Mouse (Mus musculus): ENCODE data around the gene Rdh1. TPM values are rescaled to one million over a fixed set of nuclear protein-coding genes. Genes with fewer than 3 reads are reported as not detected.

Gene Rdh1
- polyA plus RNA-seq, 1 experiment, result 0.01 TPM

- no peak overlapping the region for H3ac ChIP-seq (ENCODE audit: control insufficient read depth, insufficient read length)
- no peaks in the 10 kb centered on the region for H3K36me3 ChIP-seq (ENCODE audit: control insufficient read depth, insufficient read depth)
- no peaks in the 10 kb centered on the region for H3K79me2 ChIP-seq (ENCODE audit: control insufficient read depth, insufficient read depth)
- H3K4me2 ChIP-seq (ENCODE audit: low read depth), result peak overlapping the region; percentile 58
- TF ChIP-seq TCF12 (IDR thresholded peaks at IDR 0.05; ENCODE audit: insufficient read depth, poor library complexity, severe bottlenecking) (no peak), SRF (IDR thresholded peaks at IDR 0.05; ENCODE audit: control insufficient read depth, insufficient read length, low read depth) (no peak), CEBPB (IDR thresholded peaks at IDR 0.05; ENCODE audit: insufficient read depth, poor library complexity, severe bottlenecking) (peak; percentile 48; the same call in 1 of the 2 replicates)
- H3K27me3 ChIP-seq (ENCODE audit: control insufficient read depth, insufficient read depth, insufficient read length), result peaks cover 41% of the 10 kb centered on the region
- H3K4me3 ChIP-seq, result no peak overlapping the region
Observed at GRCm38 (mm10) chr10:127731397-127731796, 28.1 kb upstream of the Rdh1 start.

DNA sequence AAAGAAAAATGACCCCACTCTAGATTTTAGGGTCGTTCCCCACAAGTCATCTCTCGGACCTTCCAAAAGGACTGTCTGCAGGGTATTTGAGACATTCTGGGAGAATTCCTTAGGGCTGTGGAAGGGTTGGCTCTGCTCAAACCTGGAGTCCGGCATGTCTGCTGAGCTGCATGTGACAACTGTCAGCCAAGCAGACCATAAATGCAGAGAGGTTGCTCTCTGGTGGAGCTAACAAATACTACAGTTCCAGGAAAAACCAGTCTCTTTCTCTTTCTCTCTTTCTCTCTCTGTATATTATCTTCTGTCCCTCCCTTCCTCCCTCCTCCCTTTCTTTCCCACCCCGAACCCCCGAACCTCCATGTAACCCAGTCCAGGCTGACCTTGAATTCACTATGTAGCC, 25.1 kb upstream of the Rdh1 start:
- no peak overlapping the region for H3ac ChIP-seq (ENCODE audit: control insufficient read depth, insufficient read length)
- TF ChIP-seq USF1 (IDR thresholded peaks at IDR 0.05; ENCODE audit: low read depth) (no peak), CEBPB (IDR thresholded peaks at IDR 0.05; ENCODE audit: insufficient read depth, poor library complexity, severe bottlenecking) (no peak), SRF (IDR thresholded peaks at IDR 0.05; ENCODE audit: control insufficient read depth, insufficient read length, low read depth) (no peak)
- H3K36me3 ChIP-seq (ENCODE audit: control insufficient read depth, insufficient read depth), result no peaks in the 10 kb centered on the region
- peak overlapping the region; percentile 40 for H3K4me2 ChIP-seq (ENCODE audit: low read depth)
- no peak overlapping the region for H3K4me3 ChIP-seq
- no peaks in the 10 kb centered on the region for H3K79me2 ChIP-seq (ENCODE audit: control insufficient read depth, insufficient read depth)
- peaks cover 25% of the 10 kb centered on the region for H3K27me3 ChIP-seq (ENCODE audit: control insufficient read depth, insufficient read depth, insufficient read length)

DNA sequence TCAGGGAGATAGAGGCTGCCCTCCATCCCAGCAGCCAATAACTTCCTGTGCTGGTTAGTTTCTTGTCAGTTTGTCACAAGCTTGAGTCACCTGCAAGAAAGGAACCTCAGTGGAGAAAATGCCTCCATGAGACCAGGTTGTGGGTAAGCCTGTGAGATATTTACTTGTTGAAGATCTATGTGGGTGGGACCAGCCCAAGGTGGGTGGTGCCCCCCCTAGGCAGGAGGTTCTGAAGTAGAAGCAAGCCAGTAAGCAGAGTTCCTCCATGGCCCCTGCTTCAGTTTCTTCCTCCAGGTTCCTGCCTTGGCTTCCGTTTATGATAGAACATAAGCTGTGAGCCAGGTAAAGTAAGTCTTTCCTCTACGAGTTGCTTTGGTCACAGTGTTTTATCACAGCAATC, 23.3 kb upstream of the Rdh1 start:
- H3K4me3 ChIP-seq, result no peak overlapping the region
- H3K4me2 ChIP-seq (ENCODE audit: low read depth), result no peak overlapping the region
- no peaks in the 10 kb centered on the region for H3K36me3 ChIP-seq (ENCODE audit: control insufficient read depth, insufficient read depth)
- no peak overlapping the region for H3ac ChIP-seq (ENCODE audit: control insufficient read depth, insufficient read length)
- no peak for TF ChIP-seq E2F4 (IDR thresholded peaks at IDR 0.05; ENCODE audit: insufficient read depth)
- TF ChIP-seq MAX (IDR thresholded peaks at IDR 0.05; ENCODE audit: low read depth), result no peak
- no peak for TF ChIP-seq USF1 (IDR thresholded peaks at IDR 0.05; ENCODE audit: low read depth)
- no peak for TF ChIP-seq CEBPB (IDR thresholded peaks at IDR 0.05; ENCODE audit: insufficient read depth, poor library complexity, severe bottlenecking)
- no peak for TF ChIP-seq POLR2AphosphoS2 (IDR thresholded peaks at IDR 0.05; ENCODE audit: insufficient read length, low read depth)
- peaks cover 15% of the 10 kb centered on the region for H3K27me3 ChIP-seq (ENCODE audit: control insufficient read depth, insufficient read depth, insufficient read length)
- H3K79me2 ChIP-seq (ENCODE audit: control insufficient read depth, insufficient read depth), result peaks cover 13% of the 10 kb centered on the region

DNA sequence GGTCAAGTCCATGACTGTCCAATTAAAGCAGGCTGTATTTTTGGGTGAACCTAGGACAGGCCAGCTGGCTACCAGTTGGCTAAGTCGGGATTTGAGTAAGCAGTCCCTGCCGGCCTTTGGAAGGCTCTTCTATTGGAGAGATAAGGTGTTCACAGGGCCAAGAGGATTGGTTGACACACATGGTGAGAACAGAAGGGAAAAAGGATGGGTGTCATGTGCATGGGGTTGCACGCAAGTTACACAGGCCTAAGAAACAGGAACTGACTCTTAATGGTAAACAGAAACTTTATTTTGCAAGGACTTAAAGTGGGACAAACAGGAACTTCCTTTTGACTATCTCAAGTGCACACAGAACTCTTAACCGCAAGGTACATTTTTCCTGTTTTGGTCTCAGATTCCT, 22.6 kb upstream of the Rdh1 start:
- H3K4me2 ChIP-seq (ENCODE audit: low read depth), result no peak overlapping the region
- H3K4me3 ChIP-seq, result no peak overlapping the region
- H3K27me3 ChIP-seq (ENCODE audit: control insufficient read depth, insufficient read depth, insufficient read length), result peaks cover 14% of the 10 kb centered on the region
- no peak for TF ChIP-seq REST (IDR thresholded peaks at IDR 0.05; ENCODE audit: insufficient read depth, insufficient read length)
- no peak for TF ChIP-seq SRF (IDR thresholded peaks at IDR 0.05; ENCODE audit: control insufficient read depth, insufficient read length, low read depth)
- H3K36me3 ChIP-seq (ENCODE audit: control insufficient read depth, insufficient read depth), result no peaks in the 10 kb centered on the region
- H3ac ChIP-seq (ENCODE audit: control insufficient read depth, insufficient read length), result no peak overlapping the region
- H3K79me2 ChIP-seq (ENCODE audit: control insufficient read depth, insufficient read depth), result peaks cover 19% of the 10 kb centered on the region

- H3K27me3 ChIP-seq (ENCODE audit: control insufficient read depth, insufficient read depth, insufficient read length), result peaks cover 14% of the 10 kb centered on the region
- H3K4me2 ChIP-seq (ENCODE audit: low read depth), result no peak overlapping the region
- peaks cover 19% of the 10 kb centered on the region for H3K79me2 ChIP-seq (ENCODE audit: control insufficient read depth, insufficient read depth)
- H3K4me3 ChIP-seq, result no peak overlapping the region
- no peak overlapping the region for H3ac ChIP-seq (ENCODE audit: control insufficient read depth, insufficient read length)
- TF ChIP-seq MAX (IDR thresholded peaks at IDR 0.05; ENCODE audit: low read depth) (no peak), SRF (IDR thresholded peaks at IDR 0.05; ENCODE audit: control insufficient read depth, insufficient read length, low read depth) (no peak), MYOD1 (IDR thresholded peaks at IDR 0.05; ENCODE audit: control insufficient read depth in 1 of 3, insufficient read length in 2 of 3, low read depth in 2 of 3) (no peak), TCF3 (IDR thresholded peaks at IDR 0.05; ENCODE audit: insufficient read length, low read depth) (no peak), POLR2AphosphoS2 (IDR thresholded peaks at IDR 0.05; ENCODE audit: insufficient read length, low read depth) (no peak), CEBPB (IDR thresholded peaks at IDR 0.05; ENCODE audit: insufficient read depth, poor library complexity, severe bottlenecking) (no peak), USF1 (IDR thresholded peaks at IDR 0.05; ENCODE audit: low read depth) (no peak), REST (IDR thresholded peaks at IDR 0.05; ENCODE audit: insufficient read depth, insufficient read length) (no peak), TCF12 (IDR thresholded peaks at IDR 0.05; ENCODE audit: insufficient read depth, poor library complexity, severe bottlenecking) (no peak)
- H3K36me3 ChIP-seq (ENCODE audit: control insufficient read depth, insufficient read depth), result no peaks in the 10 kb centered on the region
Observed at GRCm38 (mm10) chr10:127737552-127737951, 22.0 kb upstream of the Rdh1 start.

DNA sequence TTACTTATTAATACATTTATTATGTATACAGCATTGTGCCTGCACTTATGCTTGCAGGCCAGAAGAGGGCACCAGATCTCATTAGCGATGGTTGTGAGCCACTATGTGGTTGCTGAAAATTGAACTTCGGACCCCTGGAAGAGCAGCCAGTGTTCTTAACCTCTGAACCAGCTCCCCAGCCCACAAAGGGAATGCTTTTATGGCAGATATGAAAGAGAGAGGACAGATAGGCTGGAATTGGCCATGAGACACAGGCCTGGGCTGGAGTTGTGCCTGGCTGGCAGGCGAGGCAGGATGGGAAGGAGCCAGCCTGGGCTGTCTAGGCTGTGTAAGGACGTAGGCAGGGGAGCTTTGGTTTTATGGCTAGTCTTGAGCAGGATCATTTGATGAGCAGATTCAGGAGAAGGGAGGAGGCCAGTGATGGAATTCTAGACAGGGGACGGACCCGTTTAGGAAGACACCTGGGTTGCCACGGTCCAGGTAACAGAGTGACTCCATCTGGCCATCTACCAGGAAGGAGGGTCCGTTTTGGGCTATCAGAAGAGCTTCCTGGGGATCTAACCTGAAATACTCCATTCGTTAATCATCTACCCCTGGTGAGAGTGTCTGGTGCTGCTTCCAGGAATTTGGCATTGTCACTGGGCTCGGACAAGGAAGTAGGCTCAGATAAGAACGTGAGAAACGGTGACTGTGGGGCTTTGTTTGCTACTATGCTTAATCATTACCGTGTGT, 21.2 kb upstream of the Rdh1 start:
- H3K36me3 ChIP-seq (ENCODE audit: control insufficient read depth, insufficient read depth), result no peaks in the 10 kb centered on the region
- H3K27me3 ChIP-seq (ENCODE audit: control insufficient read depth, insufficient read depth, insufficient read length), result peaks cover 14% of the 10 kb centered on the region
- H3ac ChIP-seq (ENCODE audit: control insufficient read depth, insufficient read length), result no peak overlapping the region
- peak overlapping the region; percentile 34 for H3K4me3 ChIP-seq
- H3K4me2 ChIP-seq (ENCODE audit: low read depth), result peak overlapping the region; percentile 72
- TF ChIP-seq MYOD1 (IDR thresholded peaks at IDR 0.05; ENCODE audit: control insufficient read depth in 1 of 3, insufficient read length in 2 of 3, low read depth in 2 of 3) (no peak), SRF (IDR thresholded peaks at IDR 0.05; ENCODE audit: control insufficient read depth, insufficient read length, low read depth) (no peak)
- peaks cover 25% of the 10 kb centered on the region for H3K79me2 ChIP-seq (ENCODE audit: control insufficient read depth, insufficient read depth)

All from myocyte (in vitro differentiated cells).